Mouse (Mus musculus): ENCODE measurements around the gene S1pr2.

GRCm38 (mm10) chr9:21001651-21002200 lies 25.1 kb upstream of the S1pr2 start:
- TF ChIP-seq GATA1 (IDR thresholded peaks at IDR 0.05; ENCODE audit: low read length) (no peak), TAL1 (IDR thresholded peaks at IDR 0.05; ENCODE audit: low read length) (no peak)

Data from erythroblast, embryonic 14.5 days (primary cell).